Mouse (Mus musculus) heart, embryonic 12.5 days (tissue): ENCODE results near the gene Polr3b. TPM values are rescaled to one million over a fixed set of nuclear protein-coding genes. Genes with fewer than 3 reads are reported as not detected.

Source experiments
- ATAC-seq: fragments of 200-750 bp; cut with Nextera tagmentation; 2 replicates; pipeline ENCODE4 v1.8.0; 2017; ENCODE audit warnings: moderate TSS enrichment, moderate library complexity; ENCODE audit not compliant: insufficient number of reproducible peaks, low FRiP score
- H3K27ac ChIP-seq: fragments of 300-500 bp; sonication (generic); 2 replicates; pipeline ENCODE4 v1.5.1; 2016; ENCODE audit warnings: mild to moderate bottlenecking, moderate library complexity; ENCODE audit not compliant: poor library complexity, severe bottlenecking
- H3K27me3 ChIP-seq: fragments of 300-500 bp; sonication (generic); replicated peaks from 2 replicates; pipeline ENCODE4 v1.6.1; 2016; ENCODE audit warnings: mild to moderate bottlenecking, moderate library complexity
- H3K36me3 ChIP-seq: fragments of 300-500 bp; sonication (generic); 2 replicates; pipeline ENCODE4 v1.6.1; 2016; ENCODE audit warnings: mild to moderate bottlenecking, moderate library complexity
- H3K4me1 ChIP-seq: fragments of 300-500 bp; sonication (generic); replicated peaks from 2 replicates; pipeline ENCODE4 v1.6.1; 2016; ENCODE audit warnings: mild to moderate bottlenecking
- H3K4me2 ChIP-seq: fragments of 300-500 bp; sonication (generic); 2 replicates; pipeline ENCODE4 v1.6.1; 2016; ENCODE audit warnings: mild to moderate bottlenecking, moderate library complexity
- H3K4me3 ChIP-seq: fragments of 300-500 bp; sonication (generic); 2 replicates; pipeline ENCODE4 v1.5.1; 2016; ENCODE audit warnings: mild to moderate bottlenecking
- H3K9ac ChIP-seq: fragments of 300-500 bp; sonication (generic); 2 replicates; pipeline ENCODE4 v1.6.1; 2016; ENCODE audit warnings: mild to moderate bottlenecking, moderate library complexity
- H3K9me3 ChIP-seq: fragments of 300-500 bp; sonication (generic); replicated peaks from 2 replicates; pipeline ENCODE4 v1.6.1; 2016; ENCODE audit warnings: mild to moderate bottlenecking, moderate library complexity
- WGBS: fragments of 180-500 bp; shearing (Covaris S2); methylation state at CpG from one replicate; pipeline ENCODE4 v1.1.7; 2016; 5-methylcytosine and 5-hydroxymethylcytosine counted together
- polyA plus RNA-seq: library from polyadenylated mRNA; unstranded; fragments of >200 nt; fragmentation: Nextera tagmentation; extraction: Ambion mirVana; gene quantifications from 2 replicates; pipeline ENCODE4 v1.2.1, GENCODE M21; 2016

Polr3b gene
- polyA plus RNA-seq, 1 experiment from 2014 or later, result 13.4 TPM

DNA sequence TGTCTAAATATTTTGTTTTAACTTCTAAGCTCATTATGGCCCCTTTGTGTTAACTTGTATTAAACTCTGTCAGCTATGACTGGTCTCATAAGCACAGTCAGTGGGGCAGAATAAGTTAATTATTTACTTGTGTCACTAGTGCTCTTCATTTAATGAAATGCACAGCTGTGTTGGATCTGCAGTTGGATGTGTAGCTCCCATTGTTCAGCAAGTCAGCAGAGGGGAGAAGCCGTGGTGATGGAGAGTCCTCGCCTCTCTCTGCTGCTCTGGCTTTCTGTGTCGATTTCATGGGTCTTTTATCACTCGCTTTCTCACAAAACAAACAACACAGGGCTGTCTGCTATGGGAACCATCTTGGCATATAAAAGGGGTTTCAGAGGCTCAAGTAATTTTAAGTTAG, 88.7 kb downstream of the Polr3b start:
- WGBS, result 59% methylated on average over 4 of the region's 4 CpGs
- no peaks in the 10 kb centered on the region for H3K9me3 ChIP-seq
- peaks cover 18% of the 10 kb centered on the region for H3K36me3 ChIP-seq
- peaks cover 44% of the 10 kb centered on the region for H3K4me1 ChIP-seq
- H3K9ac ChIP-seq, result no peak overlapping the region
- no peak overlapping the region for H3K4me2 ChIP-seq
- H3K27ac ChIP-seq, result no peak overlapping the region
- no peak overlapping the region for H3K4me3 ChIP-seq
- ATAC-seq, result no peak
- no peaks in the 10 kb centered on the region for H3K27me3 ChIP-seq

DNA sequence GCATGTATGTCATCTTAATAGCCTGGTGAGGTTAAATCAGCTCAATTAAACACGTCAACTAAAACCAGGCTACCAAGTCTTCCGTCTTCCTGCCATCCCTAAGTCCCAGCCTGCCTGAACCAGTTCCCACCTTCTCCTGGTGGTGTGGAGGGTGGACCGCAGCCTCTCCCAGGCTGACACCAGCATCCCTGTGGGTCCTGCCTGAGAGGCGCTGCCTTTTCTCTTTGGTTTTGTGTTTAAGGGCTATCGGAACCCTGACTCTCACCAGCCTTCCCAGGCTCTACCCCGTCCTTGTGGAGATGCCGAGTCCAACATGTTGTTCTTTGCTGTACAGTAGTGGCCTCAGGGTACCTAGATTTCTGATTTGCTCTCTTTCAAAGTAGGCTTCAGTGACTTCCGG, 89.4 kb downstream of the Polr3b start:
- no peak for ATAC-seq

DNA sequence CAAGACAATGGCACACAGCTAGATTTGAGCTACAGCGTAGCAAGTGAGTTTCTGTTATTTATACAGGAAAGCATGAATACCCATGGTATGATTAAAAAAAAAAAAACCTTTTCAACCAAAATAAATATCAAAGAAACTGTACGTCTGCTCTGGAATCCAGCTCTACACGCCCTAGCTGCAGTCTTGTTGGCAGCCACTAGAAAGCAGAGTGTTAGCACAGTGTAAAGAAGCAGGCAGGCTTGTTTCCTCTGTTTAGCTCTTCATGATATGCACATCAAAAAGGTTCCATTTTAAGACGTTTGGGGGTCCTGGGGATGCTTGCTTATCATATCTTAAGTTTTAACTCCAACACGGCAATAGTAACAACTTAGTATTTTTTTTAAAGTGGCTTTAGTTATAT, 89.8 kb downstream of the Polr3b start:
- Histone ChIP-seq H3K4me1 (peaks cover 37% of the 10 kb centered on the region), H3K27ac (no peak overlapping the region), H3K9me3 (no peaks in the 10 kb centered on the region), H3K36me3 (peaks cover 26% of the 10 kb centered on the region), H3K4me3 (no peak overlapping the region), H3K9ac (no peak overlapping the region), H3K4me2 (no peak overlapping the region), H3K27me3 (no peaks in the 10 kb centered on the region)
- no peak for ATAC-seq
- WGBS, result 49% methylated on average over 5 of the region's 5 CpGs

More for the DNA sequence above, 89.4 kb downstream of the Polr3b start:
- 79% methylated on average over 8 of the region's 8 CpGs for WGBS
- Histone ChIP-seq H3K9ac (no peak overlapping the region), H3K9me3 (no peaks in the 10 kb centered on the region), H3K4me1 (peaks cover 40% of the 10 kb centered on the region), H3K36me3 (peaks cover 24% of the 10 kb centered on the region), H3K4me2 (no peak overlapping the region), H3K27me3 (no peaks in the 10 kb centered on the region), H3K4me3 (no peak overlapping the region), H3K27ac (no peak overlapping the region)

DNA sequence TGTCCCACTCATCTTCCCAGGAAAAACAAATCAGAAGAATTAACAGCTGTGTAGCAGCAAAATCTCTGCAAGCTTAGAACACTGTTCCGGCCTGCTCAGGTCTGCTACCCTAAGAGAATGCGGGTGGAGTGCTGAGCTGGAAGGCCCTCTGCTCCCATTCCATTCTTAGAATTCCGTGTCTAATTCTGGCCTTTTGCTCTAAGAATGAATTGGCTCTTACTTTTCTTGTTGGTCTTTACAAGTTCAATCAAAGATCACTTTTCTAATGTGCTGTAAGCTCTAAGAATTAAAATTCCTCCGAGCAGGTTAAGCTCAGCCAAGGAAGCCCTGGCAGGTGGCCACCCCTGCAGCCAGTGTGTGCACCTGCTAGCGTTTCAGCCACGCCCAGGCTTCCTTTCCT, 90.4 kb downstream of the Polr3b start:
- no peaks in the 10 kb centered on the region for H3K27me3 ChIP-seq
- no peak overlapping the region for H3K27ac ChIP-seq
- WGBS, result 69% methylated on average over 6 of the region's 6 CpGs
- H3K9me3 ChIP-seq, result no peaks in the 10 kb centered on the region
- H3K9ac ChIP-seq, result no peak overlapping the region
- no peak overlapping the region for H3K4me3 ChIP-seq
- no peak for ATAC-seq
- no peak overlapping the region for H3K4me2 ChIP-seq
- peaks cover 28% of the 10 kb centered on the region for H3K36me3 ChIP-seq
- peaks cover 31% of the 10 kb centered on the region for H3K4me1 ChIP-seq

DNA sequence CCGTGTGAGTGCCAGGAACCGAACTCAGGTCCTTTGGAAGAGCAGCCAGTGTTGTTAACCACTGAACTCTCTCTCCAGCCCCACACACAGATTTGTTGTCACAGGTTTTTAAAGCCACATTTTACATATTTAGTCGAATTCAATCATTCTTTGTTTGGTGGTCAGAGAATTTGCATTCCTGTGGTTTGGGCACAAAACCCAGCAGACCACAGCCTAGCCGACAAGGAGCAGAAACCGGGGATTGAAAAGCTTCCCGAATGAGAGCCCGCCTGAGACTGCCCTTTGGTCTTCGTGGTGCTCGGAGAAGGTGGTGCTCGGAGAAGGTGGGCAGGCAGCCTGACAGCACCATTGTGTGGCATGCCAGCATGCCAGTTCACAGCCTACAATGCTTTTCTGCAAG, 91.0 kb downstream of the Polr3b start:
- 87% methylated on average over 10 of the region's 10 CpGs for WGBS
- H3K9ac ChIP-seq, result no peak overlapping the region

DNA sequence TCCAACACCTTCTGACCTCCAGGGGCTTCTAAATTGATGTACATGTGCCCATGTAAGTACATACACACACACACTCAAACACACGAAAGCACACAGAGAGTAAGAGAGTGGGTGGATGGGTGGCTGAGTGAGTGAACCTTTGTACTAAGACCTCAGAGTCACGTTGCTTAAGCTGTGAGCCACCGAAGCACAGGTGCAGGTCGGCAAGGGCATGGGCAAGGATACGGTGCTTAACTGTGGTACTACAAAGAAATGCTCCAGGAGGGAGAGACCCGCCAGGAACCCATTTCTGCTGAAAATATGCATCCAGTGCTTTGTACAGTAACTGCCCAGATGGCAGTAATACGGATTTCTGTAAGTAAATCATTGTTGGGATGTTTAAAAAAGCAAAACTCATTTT, 93.5 kb downstream of the Polr3b start:
- ATAC-seq, result no peak
- H3K4me2 ChIP-seq, result no peak overlapping the region
- no peaks in the 10 kb centered on the region for H3K27me3 ChIP-seq
- no peaks in the 10 kb centered on the region for H3K9me3 ChIP-seq
- 92% methylated on average over 7 of the region's 7 CpGs for WGBS
- no peak overlapping the region for H3K4me3 ChIP-seq
- H3K9ac ChIP-seq, result no peak overlapping the region
- H3K4me1 ChIP-seq, result peaks cover 23% of the 10 kb centered on the region
- peaks cover 47% of the 10 kb centered on the region for H3K36me3 ChIP-seq
- no peak overlapping the region for H3K27ac ChIP-seq

More for the DNA sequence above, 91.0 kb downstream of the Polr3b start:
- Histone ChIP-seq H3K36me3 (peaks cover 28% of the 10 kb centered on the region), H3K4me1 (peaks cover 27% of the 10 kb centered on the region), H3K27ac (no peak overlapping the region), H3K9me3 (no peaks in the 10 kb centered on the region), H3K4me2 (no peak overlapping the region), H3K27me3 (no peaks in the 10 kb centered on the region), H3K4me3 (no peak overlapping the region)
- ATAC-seq, result no peak

DNA sequence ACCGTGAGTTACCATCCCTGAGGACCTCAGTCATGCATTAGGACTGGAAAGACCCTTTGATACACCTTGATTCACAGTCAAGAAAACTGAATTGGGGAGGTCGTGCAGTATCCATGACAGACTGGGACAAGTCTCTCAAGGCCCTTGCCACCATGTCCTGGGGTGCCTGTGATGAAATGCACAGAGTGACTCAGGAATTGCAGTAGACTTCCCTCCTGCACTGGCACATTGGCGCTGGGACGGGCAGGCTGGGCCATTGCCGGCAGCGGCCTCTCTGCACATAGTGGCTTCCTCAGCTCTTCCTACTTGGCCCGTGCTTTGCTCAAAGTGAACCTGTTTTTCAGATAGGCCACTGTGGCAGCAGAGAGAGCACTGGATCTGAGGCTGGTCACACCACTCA, 94.5 kb downstream of the Polr3b start:
- H3K4me1 ChIP-seq, result peaks cover 20% of the 10 kb centered on the region
- H3K4me2 ChIP-seq, result no peak overlapping the region
- no peak overlapping the region for H3K4me3 ChIP-seq
- no peaks in the 10 kb centered on the region for H3K27me3 ChIP-seq
- H3K36me3 ChIP-seq, result peaks cover 56% of the 10 kb centered on the region
- WGBS, result 96% methylated on average over 7 of the region's 7 CpGs
- no peaks in the 10 kb centered on the region for H3K9me3 ChIP-seq
- ATAC-seq, result no peak
- H3K9ac ChIP-seq, result no peak overlapping the region
- H3K27ac ChIP-seq, result no peak overlapping the region

DNA sequence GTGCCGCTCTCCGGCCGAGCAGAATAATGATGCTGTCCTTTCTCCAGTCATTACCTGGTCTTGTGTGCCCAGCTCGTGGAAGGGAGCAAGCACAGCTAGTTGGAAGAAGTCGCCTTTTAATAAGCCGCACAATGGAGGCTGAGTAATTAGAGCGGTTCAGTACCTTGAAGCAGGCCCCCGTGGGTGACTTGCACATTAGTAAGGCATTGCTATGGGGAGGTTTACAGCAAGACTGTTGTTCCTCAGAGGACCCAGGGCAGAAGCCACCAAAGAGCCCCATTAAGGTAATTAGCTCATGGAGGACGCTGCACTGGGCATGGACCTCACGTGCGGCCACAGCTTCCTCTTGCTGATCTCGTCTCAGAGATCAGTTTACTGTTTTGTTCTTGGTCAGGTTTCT, 100.6 kb downstream of the Polr3b start:
- H3K9me3 ChIP-seq, result no peaks in the 10 kb centered on the region
- H3K27me3 ChIP-seq, result no peaks in the 10 kb centered on the region
- no peak overlapping the region for H3K4me3 ChIP-seq
- H3K4me1 ChIP-seq, result no peaks in the 10 kb centered on the region
- H3K4me2 ChIP-seq, result no peak overlapping the region
- H3K9ac ChIP-seq, result no peak overlapping the region
- H3K36me3 ChIP-seq, result peaks cover 69% of the 10 kb centered on the region
- WGBS, result 91% methylated on average over 12 of the region's 12 CpGs
- no peak overlapping the region for H3K27ac ChIP-seq
- no peak for ATAC-seq

DNA sequence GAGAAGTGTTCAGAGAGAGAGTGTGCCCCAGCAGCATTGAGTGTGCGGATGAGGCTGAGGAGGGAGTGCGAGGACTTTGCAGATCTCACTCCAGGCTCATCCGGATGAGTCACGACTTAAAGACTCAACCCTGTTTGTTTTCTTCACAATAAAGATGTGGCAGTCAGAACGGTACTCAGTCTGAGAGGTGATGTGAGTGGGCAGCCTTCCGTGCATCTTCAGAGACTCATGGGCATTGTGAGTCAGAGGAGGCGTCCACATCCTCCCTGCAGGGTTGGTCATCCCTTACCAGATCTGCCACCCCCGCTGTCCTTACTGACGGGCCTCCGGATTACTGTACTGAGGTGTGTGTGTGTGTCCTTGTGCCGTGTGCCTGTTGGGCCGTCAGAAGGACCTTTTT, 104.9 kb downstream of the Polr3b start:
- Histone ChIP-seq H3K27ac (no peak overlapping the region), H3K9ac (no peak overlapping the region), H3K4me3 (no peak overlapping the region), H3K9me3 (0 out of 2 replicates have a peak, but pooled peaks cover 4% of the 10 kb centered on the region), H3K4me2 (no peak overlapping the region), H3K36me3 (peaks cover 40% of the 10 kb centered on the region), H3K27me3 (no peaks in the 10 kb centered on the region), H3K4me1 (no peaks in the 10 kb centered on the region)
- no peak for ATAC-seq
- 89% methylated on average over 12 of the region's 12 CpGs for WGBS

DNA sequence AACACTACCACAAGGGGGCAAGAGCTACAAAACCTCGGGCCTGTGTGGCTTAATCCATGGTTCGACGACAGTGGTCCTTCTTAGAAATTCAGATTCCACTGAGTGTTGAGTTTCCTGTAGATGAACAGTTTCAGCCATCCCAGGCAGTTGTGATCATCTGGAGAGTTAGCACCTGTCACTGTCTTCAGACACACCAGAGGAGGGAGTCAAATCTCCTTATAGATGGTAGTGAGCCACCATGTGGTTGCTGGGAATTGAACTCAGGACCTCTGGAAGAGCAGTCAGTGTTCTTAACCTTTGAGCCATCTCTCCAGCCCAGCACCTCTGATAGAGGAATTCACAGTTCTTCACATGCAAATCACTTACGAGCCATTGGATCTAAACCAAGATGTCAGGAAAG, 105.7 kb downstream of the Polr3b start:
- Histone ChIP-seq H3K9me3 (0 out of 2 replicates have a peak, but pooled peaks cover 4% of the 10 kb centered on the region), H3K9ac (no peak overlapping the region), H3K27me3 (no peaks in the 10 kb centered on the region), H3K4me2 (no peak overlapping the region), H3K36me3 (peaks cover 32% of the 10 kb centered on the region), H3K4me1 (no peaks in the 10 kb centered on the region), H3K27ac (no peak overlapping the region), H3K4me3 (no peak overlapping the region)
- ATAC-seq, result no peak
- WGBS, result 77% methylated on average over 4 of the region's 4 CpGs

DNA sequence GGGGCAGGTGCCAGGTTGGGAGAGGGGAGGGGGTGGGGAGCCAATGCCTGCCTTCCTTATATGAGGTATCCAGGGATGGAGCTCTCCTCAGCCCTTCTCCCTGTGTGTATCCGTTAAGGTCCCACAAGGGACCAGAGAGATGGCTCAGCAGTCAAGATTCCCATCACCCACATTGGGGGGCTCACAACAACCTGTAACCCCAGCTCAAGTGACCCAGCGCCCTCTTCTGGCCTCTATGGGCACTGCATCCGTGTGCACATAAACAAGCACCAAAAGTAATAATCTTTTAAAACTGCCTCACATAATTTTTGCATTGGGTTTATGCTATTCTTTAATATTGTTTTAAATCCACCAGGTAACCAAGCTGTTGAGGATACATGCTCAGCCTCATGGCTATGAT, 108.0 kb downstream of the Polr3b start:
- ATAC-seq, result no peak
- 79% methylated on average over 3 of the region's 3 CpGs for WGBS
- Histone ChIP-seq H3K4me1 (peaks cover 5% of the 10 kb centered on the region), H3K36me3 (peaks cover 22% of the 10 kb centered on the region), H3K4me3 (no peak overlapping the region), H3K9ac (no peak overlapping the region), H3K4me2 (no peak overlapping the region), H3K9me3 (0 out of 2 replicates have a peak, but pooled peaks cover 4% of the 10 kb centered on the region), H3K27me3 (no peaks in the 10 kb centered on the region), H3K27ac (no peak overlapping the region)

DNA sequence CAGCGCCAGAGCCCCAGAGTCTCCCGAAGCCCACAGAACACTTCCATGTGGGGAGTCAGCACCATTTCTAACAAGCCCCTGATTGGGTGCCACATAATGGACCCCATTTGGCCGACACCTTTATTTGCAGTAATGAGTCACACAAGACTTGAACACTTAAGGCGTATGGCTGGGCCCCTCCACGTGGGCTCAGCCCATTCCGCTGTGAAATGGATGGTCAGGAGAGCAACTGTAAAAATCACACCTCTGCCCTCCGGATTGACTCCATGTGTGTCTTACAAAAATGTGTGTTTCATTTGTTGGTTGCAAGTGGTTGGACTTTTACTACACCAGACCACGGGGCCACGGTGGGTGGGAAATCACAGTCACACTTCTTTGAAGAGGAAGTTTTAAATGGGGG, 108.9 kb downstream of the Polr3b start:
- no peak for ATAC-seq
- H3K36me3 ChIP-seq, result peaks cover 16% of the 10 kb centered on the region
- H3K27me3 ChIP-seq, result no peaks in the 10 kb centered on the region
- peaks cover 5% of the 10 kb centered on the region for H3K4me1 ChIP-seq
- 86% methylated on average over 9 of the region's 9 CpGs for WGBS
- no peak overlapping the region for H3K4me3 ChIP-seq
- H3K9me3 ChIP-seq, result 0 out of 2 replicates have a peak, but pooled peaks cover 4% of the 10 kb centered on the region
- no peak overlapping the region for H3K4me2 ChIP-seq
- no peak overlapping the region for H3K27ac ChIP-seq
- H3K9ac ChIP-seq, result no peak overlapping the region
